Mouse (Mus musculus) stomach, embryonic 14.5 days (tissue): ENCODE results near the gene Ankfy1. TPM values are rescaled to one million over a fixed set of nuclear protein-coding genes. Genes with fewer than 3 reads are reported as not detected.

ENCODE experiments used
- ATAC-seq: fragments of 200-750 bp; cut with Nextera tagmentation; 2 replicates; pipeline ENCODE4 v1.8.0; 2017; ENCODE audit warnings: low read depth, moderate TSS enrichment; ENCODE audit not compliant: insufficient number of reproducible peaks, insufficient read depth, low FRiP score
- H3K27ac ChIP-seq: fragments of 300-500 bp; sonication (generic); 2 replicates; pipeline ENCODE4 v1.5.1; 2014; ENCODE audit warnings: mild to moderate bottlenecking, low read length, moderate library complexity, mixed read lengths
- H3K27me3 ChIP-seq: fragments of 300-500 bp; sonication (generic); 2 replicates; pipeline ENCODE4 v1.6.1; 2014; ENCODE audit warnings: low read length, control low read depth, mixed read lengths; ENCODE audit not compliant: control insufficient read depth, insufficient read depth
- H3K36me3 ChIP-seq: fragments of 300-500 bp; sonication (generic); 2 replicates; pipeline ENCODE4 v1.6.1; 2014; ENCODE audit warnings: mild to moderate bottlenecking, control low read depth, low read length, moderate library complexity, mixed read lengths; ENCODE audit not compliant: control insufficient read depth, insufficient read depth
- H3K4me1 ChIP-seq: fragments of 300-500 bp; sonication (generic); 2 replicates; pipeline ENCODE4 v1.6.1; 2014; ENCODE audit warnings: low read length, control low read depth, mixed read lengths; ENCODE audit not compliant: control insufficient read depth, insufficient read depth
- H3K4me2 ChIP-seq: fragments of 300-500 bp; sonication (generic); replicated peaks from 2 replicates; pipeline ENCODE4 v1.6.1; 2014; ENCODE audit warnings: low read depth, low read length, control low read depth
- H3K4me3 ChIP-seq: fragments of 300-500 bp; sonication (generic); 2 replicates; pipeline ENCODE4 v1.5.1; 2014; ENCODE audit warnings: low read depth, low read length, control low read depth
- H3K9ac ChIP-seq: fragments of 300-500 bp; sonication (generic); replicated peaks from 2 replicates; pipeline ENCODE4 v1.6.1; 2014; ENCODE audit warnings: low read depth, mild to moderate bottlenecking, control low read depth, low read length, moderate library complexity, mixed read lengths
- H3K9me3 ChIP-seq: fragments of 300-500 bp; sonication (generic); 2 replicates; pipeline ENCODE4 v1.6.1; 2016; ENCODE audit warnings: low read depth, low read length, control low read depth; ENCODE audit not compliant: control insufficient read depth
- WGBS: fragments of 180-500 bp; shearing (Covaris S2); extraction: QIAGEN DNeasy Blood & Tissue Kit; methylation state at CpG from one replicate; pipeline ENCODE4 v1.1.7; 2014; 5-methylcytosine and 5-hydroxymethylcytosine counted together
- polyA plus RNA-seq: library from polyadenylated mRNA; unstranded; fragments of >200 nt; fragmentation: Nextera tagmentation; extraction: Ambion mirVana; gene quantifications from 2 replicates; pipeline ENCODE4 v1.2.1, GENCODE M21; 2014

Ankfy1 gene
- 36.4 and 40.4 TPM in 2 replicates for polyA plus RNA-seq

DNA sequence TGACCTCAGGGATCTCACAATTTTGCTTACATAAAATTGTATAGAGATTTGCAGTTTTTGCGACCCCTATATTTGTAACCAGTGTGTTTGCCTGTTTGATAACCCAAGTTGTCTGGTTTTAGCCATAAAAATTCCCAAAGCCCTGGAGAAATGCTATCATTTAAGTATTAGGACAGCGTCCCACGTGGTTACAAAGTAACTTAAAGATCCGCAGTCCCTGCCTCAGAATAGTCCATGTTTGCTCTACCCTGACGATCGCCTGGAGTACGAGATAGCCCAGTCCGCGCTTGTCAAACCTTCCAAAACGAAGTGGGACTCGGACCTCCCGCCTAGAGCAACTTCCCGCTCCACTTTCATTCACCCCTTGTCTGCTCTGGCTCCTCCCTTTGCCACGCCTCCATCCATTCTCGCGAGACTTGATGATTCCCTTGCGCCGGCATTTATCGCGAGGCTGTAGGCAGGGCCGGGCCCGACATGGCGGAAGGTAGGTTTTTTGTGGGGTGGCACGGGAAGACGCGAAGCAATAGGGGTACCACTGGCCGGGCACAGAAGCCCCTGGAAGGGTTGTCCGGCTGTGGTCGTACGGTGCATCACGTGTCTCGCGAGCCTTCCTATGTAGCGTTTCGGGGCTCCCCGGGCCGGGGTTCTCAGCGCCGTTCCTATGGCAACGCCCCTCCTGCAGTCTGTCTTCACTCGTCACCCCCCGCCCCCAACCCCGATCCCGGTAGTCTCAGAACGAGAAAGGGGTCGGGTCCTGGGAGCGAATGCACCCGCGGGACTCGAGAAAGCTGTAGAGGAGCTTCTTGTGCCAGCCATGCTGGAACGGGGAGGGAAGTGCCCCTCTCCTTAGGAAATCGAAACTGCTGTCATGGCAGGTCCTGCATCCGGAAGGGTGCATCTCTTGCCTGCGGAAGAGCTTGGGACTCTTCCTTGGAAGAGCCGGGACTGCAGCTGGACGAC, at the start of gene Ankfy1:
Gene Ankfy1 (plus strand): TSS at position 456 of the 960 bp plus-strand sequence.
- Histone ChIP-seq H3K36me3 (peaks cover 9% of the 10 kb centered on the region), H3K27me3 (no peaks in the 10 kb centered on the region), H3K4me2 (peak within 1 kb of the TSS; percentile 83), H3K4me1 (peaks cover 14% of the 10 kb centered on the region), H3K9me3 (no peaks in the 10 kb centered on the region), H3K4me3 (peak within 1 kb of the TSS; percentile 58), H3K9ac (peak within 1 kb of the TSS; percentile 62), H3K27ac (peak within 1 kb of the TSS; percentile 56)
- WGBS, result under 1% methylated on average over 54 of the region's 56 CpGs
- peak; percentile 97 for ATAC-seq

DNA sequence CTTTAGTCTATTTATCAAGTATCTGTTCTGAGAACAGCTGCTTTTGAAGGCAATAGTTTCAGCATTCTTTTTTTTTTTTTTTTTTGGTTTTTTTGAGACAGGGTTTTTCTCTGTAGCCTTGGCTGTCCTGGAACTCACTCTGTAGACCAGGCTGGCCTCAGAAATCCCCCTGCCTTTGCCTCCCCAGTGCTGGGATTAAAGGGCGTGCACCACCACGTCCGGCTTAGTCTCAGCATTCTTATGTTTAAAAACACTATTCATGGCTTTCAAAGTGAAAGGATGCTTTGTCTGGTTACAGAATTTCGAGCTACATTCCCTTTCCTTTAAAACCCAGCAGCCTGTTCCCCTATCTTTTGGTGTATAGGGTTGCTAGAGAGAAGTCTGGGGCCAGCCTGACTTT, 47.1 kb upstream of the Ankfy1 start:
- no peak for ATAC-seq
- H3K27me3 ChIP-seq, result no peaks in the 10 kb centered on the region
- H3K9me3 ChIP-seq, result no peaks in the 10 kb centered on the region
- H3K36me3 ChIP-seq, result no peaks in the 10 kb centered on the region
- WGBS, result 61% methylated on average over 4 of the region's 4 CpGs
- H3K4me3 ChIP-seq, result no peak overlapping the region
- H3K4me1 ChIP-seq, result no peaks in the 10 kb centered on the region
- no peak overlapping the region for H3K9ac ChIP-seq
- H3K4me2 ChIP-seq, result no peak overlapping the region
- no peak overlapping the region for H3K27ac ChIP-seq

DNA sequence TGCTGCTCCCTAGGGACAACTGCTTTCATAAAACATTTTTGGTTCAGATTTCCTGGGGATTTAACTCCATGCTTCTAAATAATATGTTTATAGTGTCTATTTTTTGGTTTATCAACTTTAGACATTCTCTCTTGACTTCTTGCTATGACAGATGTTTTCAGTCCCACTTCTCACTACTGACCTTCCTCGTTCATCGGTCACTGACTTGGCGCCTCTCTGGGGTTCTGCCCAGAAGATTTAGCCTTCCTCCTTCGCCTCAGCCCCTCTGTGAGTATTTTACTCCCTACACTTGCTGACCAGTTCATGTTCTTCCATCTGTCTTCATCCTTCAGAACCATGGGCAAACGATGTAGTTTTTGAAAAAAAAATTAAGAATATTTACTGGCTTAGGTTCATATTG, 44.4 kb upstream of the Ankfy1 start:
- Histone ChIP-seq H3K4me3 (no peak overlapping the region), H3K27me3 (no peaks in the 10 kb centered on the region), H3K4me1 (no peaks in the 10 kb centered on the region), H3K9ac (no peak overlapping the region), H3K9me3 (no peaks in the 10 kb centered on the region), H3K4me2 (no peak overlapping the region), H3K36me3 (no peaks in the 10 kb centered on the region), H3K27ac (no peak overlapping the region)
- no peak for ATAC-seq
- WGBS, result 53% methylated on average over 5 of the region's 5 CpGs

- Histone ChIP-seq H3K9ac (no peak overlapping the region), H3K4me1 (no peaks in the 10 kb centered on the region), H3K4me3 (no peak overlapping the region), H3K4me2 (no peak overlapping the region), H3K27me3 (no peaks in the 10 kb centered on the region), H3K36me3 (no peaks in the 10 kb centered on the region), H3K27ac (no peak overlapping the region), H3K9me3 (no peaks in the 10 kb centered on the region)
- 80% methylated on average over 2 of the region's 2 CpGs for WGBS
- ATAC-seq, result no peak
Measured at GRCm38 (mm10) chr11:72650347-72650746, 39.5 kb upstream of the Ankfy1 start.

GRCm38 (mm10) chr11:72659918-72660317, 29.9 kb upstream of the Ankfy1 start:
- no peak overlapping the region for H3K27ac ChIP-seq
- no peak for ATAC-seq
- no peaks in the 10 kb centered on the region for H3K9me3 ChIP-seq
- no peaks in the 10 kb centered on the region for H3K27me3 ChIP-seq
- no peak overlapping the region for H3K4me2 ChIP-seq
- no peak overlapping the region for H3K4me3 ChIP-seq
- H3K36me3 ChIP-seq, result no peaks in the 10 kb centered on the region
- no peaks in the 10 kb centered on the region for H3K4me1 ChIP-seq
- no peak overlapping the region for H3K9ac ChIP-seq

DNA sequence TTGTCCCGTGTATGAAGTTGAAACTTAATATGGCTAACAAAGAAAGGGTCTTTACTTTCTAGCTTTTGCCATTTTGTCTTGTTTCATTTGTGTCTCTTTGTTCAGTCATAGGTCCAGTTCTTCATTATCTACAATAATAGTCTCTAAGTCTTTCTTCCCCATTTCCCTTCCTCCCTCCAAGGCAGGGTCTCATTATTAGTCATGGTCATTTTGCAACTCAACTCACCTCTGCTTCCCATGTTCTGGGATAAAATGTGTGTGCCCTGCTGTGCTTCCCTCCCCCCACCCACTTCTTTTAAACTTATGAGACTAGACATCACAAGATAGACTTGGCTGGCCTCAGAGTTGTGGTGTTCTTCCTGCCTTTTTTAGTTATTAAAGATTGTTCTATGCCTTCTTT, 29.4 kb upstream of the Ankfy1 start:
- Histone ChIP-seq H3K4me2 (no peak overlapping the region), H3K4me3 (no peak overlapping the region), H3K9ac (no peak overlapping the region), H3K4me1 (no peaks in the 10 kb centered on the region), H3K36me3 (no peaks in the 10 kb centered on the region), H3K9me3 (no peaks in the 10 kb centered on the region), H3K27me3 (no peaks in the 10 kb centered on the region), H3K27ac (no peak overlapping the region)
- ATAC-seq, result no peak
- 90% methylated on average over 1 of the region's 1 CpGs for WGBS

- Histone ChIP-seq H3K36me3 (no peaks in the 10 kb centered on the region), H3K27me3 (no peaks in the 10 kb centered on the region), H3K4me3 (no peak overlapping the region), H3K4me1 (no peaks in the 10 kb centered on the region), H3K9ac (no peak overlapping the region), H3K27ac (no peak overlapping the region), H3K9me3 (no peaks in the 10 kb centered on the region), H3K4me2 (no peak overlapping the region)
- ATAC-seq, result no peak
- WGBS, result 87% methylated on average over 4 of the region's 4 CpGs
Measured at GRCm38 (mm10) chr11:72664641-72665040, 25.2 kb upstream of the Ankfy1 start.

DNA sequence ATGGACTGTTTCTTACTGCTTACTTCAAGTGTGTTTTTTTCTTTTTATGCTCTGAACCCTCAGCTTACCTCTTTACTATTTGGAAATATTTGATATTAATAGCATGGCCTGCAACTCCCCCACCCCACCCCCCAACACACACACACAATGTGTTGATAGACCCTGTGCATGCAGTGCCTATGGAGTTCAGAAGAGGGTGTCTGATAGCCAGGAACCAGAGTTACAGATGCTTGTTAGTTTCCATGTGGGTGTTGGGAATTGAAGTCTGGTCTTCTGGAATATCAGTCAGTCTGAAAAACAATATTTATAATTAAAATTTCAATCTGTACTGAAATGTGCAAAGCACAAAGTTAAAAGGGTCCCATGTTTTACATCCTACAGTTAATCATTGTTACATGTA, 19.2 kb upstream of the Ankfy1 start:
- Histone ChIP-seq H3K27ac (no peak overlapping the region), H3K4me3 (no peak overlapping the region), H3K4me1 (no peaks in the 10 kb centered on the region), H3K9ac (no peak overlapping the region), H3K4me2 (no peak overlapping the region), H3K9me3 (no peaks in the 10 kb centered on the region), H3K36me3 (no peaks in the 10 kb centered on the region), H3K27me3 (no peaks in the 10 kb centered on the region)
- no peak for ATAC-seq
